9 mouse cellular contexts compared by ENCODE assay signal in the genomic region with DNA sequence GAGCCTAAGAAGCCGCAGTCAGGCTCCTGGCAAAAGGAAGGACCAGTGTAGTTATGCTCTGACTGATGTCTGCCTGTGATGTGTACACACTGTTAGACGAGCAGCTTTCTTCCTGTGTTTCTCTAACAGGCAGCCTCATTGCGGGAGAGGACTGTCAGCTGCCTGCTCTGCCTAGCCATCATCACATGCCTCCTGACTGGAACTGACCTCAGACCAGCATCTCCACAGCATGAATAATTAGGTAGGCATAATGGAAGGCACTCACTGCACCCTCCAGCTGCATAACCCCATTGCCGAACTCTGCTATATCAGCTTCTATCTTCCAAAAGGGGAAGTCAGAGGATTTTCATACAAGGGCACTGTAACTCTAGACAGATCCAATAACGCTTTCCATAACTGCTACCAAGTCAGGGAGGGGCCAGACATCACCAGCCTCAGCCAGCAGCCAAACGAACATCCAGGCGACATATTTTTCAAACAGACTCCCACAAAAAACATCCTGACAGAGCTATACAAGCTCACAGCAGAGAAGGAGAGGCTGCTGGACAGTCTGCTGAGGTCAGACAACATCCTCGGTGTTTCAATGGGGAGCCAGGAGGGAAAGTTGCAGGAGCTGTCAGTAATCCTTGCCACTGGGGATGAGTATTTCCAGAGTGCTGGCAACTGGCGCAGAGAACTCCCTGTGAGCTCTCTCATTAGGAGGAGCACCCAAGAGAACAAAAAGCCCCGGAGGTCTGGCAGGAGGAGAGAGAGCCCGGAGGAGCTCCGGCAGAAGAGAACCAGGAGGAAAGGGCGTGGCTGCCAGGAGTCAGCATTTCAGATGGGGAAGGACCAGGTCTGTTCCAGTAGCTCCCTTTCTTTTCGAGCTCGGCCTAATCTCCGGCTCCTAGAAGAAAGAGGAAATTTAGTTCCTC. TPM values are rescaled to one million over a fixed set of nuclear protein-coding genes. Genes with fewer than 3 reads are reported as not detected.
DNase-seq lines count a peak whose midpoint lies in the region; ATAC-seq and TF ChIP-seq lines count a peak whose summit lies in the region.
"Had no signal": no experiment of that assay in that cellular context is flagged by ENCODE, and none has a peak within 500 bp of the region (broad histone marks: within the 10 kb centered on the region; RNA-seq: fewer than 3 reads in every experiment).

No protein-coding gene starts in this region.

- ATAC-seq in heart, embryonic 11.5 days (replicated peaks; ENCODE audit: insufficient number of reproducible peaks, low FRiP score, low TSS enrichment), result no peak; the same call in 1 of the 2 replicates
- peak; percentile 37 for ATAC-seq in Patski
- ATAC-seq in forebrain, embryonic 13.5 days, result peak; percentile 69

- WGBS in heart, embryonic 11.5 days (ENCODE audit: insufficient replicate concordance), result 30% methylated on average over 16 of the region's 16 CpGs
- 42% methylated on average over 16 of the region's 16 CpGs for WGBS in forebrain, embryonic 13.5 days

- peak overlapping the region; percentile 19 for H3K4me3 ChIP-seq in heart, embryonic 11.5 days (ENCODE audit: low read depth, low read length)
- no peak overlapping the region for H3K4me3 ChIP-seq in forebrain, embryonic 13.5 days

- CTCF ChIA-PET in Patski (lab: Charles Lee), result interaction anchor here (0.8 to 3.4 kb wide), 6 partner anchors 12 to 64 kb away, joined by 3 to 9 read pairs (median 4); no protein-coding TSS in a partner anchor

- DNase-seq in heart, adult 11 months, result no peak
- DNase-seq in Patski (ENCODE audit: low read depth, low spot score), result no peak
- DNase-seq in layer of hippocampus, adult 9-10 months (ENCODE audit: low spot score), result peak; percentile 35
- DNase-seq in gastrocnemius, adult 18-20 months (ENCODE audit: low spot score), result no peak
- DNase-seq in adrenal gland, postnatal 36 days, result no peak
- no peak for DNase-seq in kidney, postnatal 25 days
- DNase-seq: kidney, postnatal 36 days had no signal

- H3K9ac ChIP-seq in heart, embryonic 11.5 days (ENCODE audit: low read depth, low read length), result no peak overlapping the region
- H3K9ac ChIP-seq in forebrain, embryonic 13.5 days, result no peak overlapping the region; the same call in 1 of the 2 replicates

- no peak overlapping the region for H3K27ac ChIP-seq in heart, embryonic 11.5 days (ENCODE audit: low read depth, low read length)
- H3K27ac ChIP-seq in forebrain, embryonic 13.5 days, result no peak overlapping the region

- POLR2A ChIA-PET in Patski (lab: Charles Lee), result interaction anchor here (0.6 to 1.0 kb wide), 2 partner anchors 77 to 90 kb away, joined by 3 to 4 read pairs; no protein-coding TSS in a partner anchor

- H3K36me3 ChIP-seq in heart, embryonic 11.5 days (ENCODE audit: control insufficient read depth, insufficient read depth, low read length), result no peaks in the 10 kb centered on the region
- H3K36me3 ChIP-seq in forebrain, embryonic 13.5 days (ENCODE audit: poor library complexity, severe bottlenecking), result no peaks in the 10 kb centered on the region

- H3K4me1 ChIP-seq in heart, embryonic 11.5 days (ENCODE audit: control insufficient read depth, insufficient read depth, low read length), result peaks cover 3% of the 10 kb centered on the region; the same call in 1 of the 2 replicates
- peaks cover 10% of the 10 kb centered on the region for H3K4me1 ChIP-seq in forebrain, embryonic 13.5 days

- no peaks in the 10 kb centered on the region for H3K27me3 ChIP-seq in heart, embryonic 11.5 days (ENCODE audit: control insufficient read depth, insufficient read depth, low read length)
- no peaks in the 10 kb centered on the region for H3K27me3 ChIP-seq in Patski
- H3K27me3 ChIP-seq in forebrain, embryonic 13.5 days, result no peaks in the 10 kb centered on the region

- in situ Hi-C loops in Patski (cut with MboI; ENCODE audit: low pct_unique_long_range_greater_than_20kb), result no loop called here

- peak overlapping the region; percentile 42 for H3K4me2 ChIP-seq in heart, embryonic 11.5 days
- 0 out of 2 replicates have a peak overlapping the region, but pooled peaks have one; percentile 4 for H3K4me2 ChIP-seq in forebrain, embryonic 13.5 days

- TF ChIP-seq CTCF in Patski (IDR thresholded peaks at IDR 0.05), result no peak

- H3K9me3 ChIP-seq in heart, embryonic 11.5 days (replicated peaks; ENCODE audit: control insufficient read depth, low read length), result no peaks in the 10 kb centered on the region
- H3K9me3 ChIP-seq in forebrain, embryonic 13.5 days (replicated peaks), result no peaks in the 10 kb centered on the region

RNA-seq across cellular contexts. Expression of gene Fmn1, which starts 36.4 kb away (rescaled TPM):
- polyA plus RNA-seq in heart, embryonic 11.5 days (2014; fragmentation: Nextera tagmentation; extraction: Ambion mirVana), result 2.5 and 2.8 TPM in 2 replicates
- 11.2 TPM for polyA plus RNA-seq in Patski (2021)
- 0.09 and 0.18 TPM in 2 replicates for polyA plus RNA-seq in forebrain, embryonic 13.5 days (2015; fragmentation: Nextera tagmentation; extraction: Ambion mirVana)
- total RNA-seq in gastrocnemius, adult 18-20 months (2021), result 1 to 10 TPM; 4.1 to 5.4 TPM
- 1 to 10 TPM; 1.8 to 3.7 TPM for total RNA-seq in adrenal gland, postnatal 36 days (2021)
